Comparison of ENCODE assay signal across 9 mouse cellular contexts in genomic region chr4:152121183-152121505, GRCm38 (mm10). TPM values are rescaled to one million over a fixed set of nuclear protein-coding genes. Genes with fewer than 3 reads are reported as not detected.
A peak's percentile ranks its signal among the peaks of the same experiment; 100 is the strongest.
DNase-seq lines count a peak whose midpoint lies in the region; ATAC-seq lines count a peak whose summit lies in the region.
"Had no signal": no experiment of that assay in that cellular context is flagged by ENCODE, and none has a peak within 500 bp of the region (broad histone marks: within the 10 kb centered on the region; RNA-seq: fewer than 3 reads in every experiment).

No protein-coding gene starts in this region.

- WGBS in liver, embryonic 11.5 days: 3% methylated on average over 12 of the region's 12 CpGs
- WGBS in embryonic facial prominence, embryonic 13.5 days: 1% methylated on average over 12 of the region's 12 CpGs
- WGBS in hindbrain, embryonic 15.5 days: under 1% methylated on average over 12 of the region's 12 CpGs
- under 1% methylated on average over 12 of the region's 12 CpGs for WGBS in midbrain, embryonic 14.5 days

- ATAC-seq in liver, embryonic 11.5 days (replicated peaks; ENCODE audit: low FRiP score): no peak
- ATAC-seq in embryonic facial prominence, embryonic 13.5 days (ENCODE audit: insufficient number of reproducible peaks, insufficient read depth, low FRiP score, low TSS enrichment, low read depth): no peak
- no peak for ATAC-seq in hindbrain, embryonic 15.5 days (ENCODE audit: low FRiP score, low read depth)
- no peak for ATAC-seq in midbrain, embryonic 14.5 days (ENCODE audit: low FRiP score, low TSS enrichment)
- ATAC-seq: Patski had no signal

- H3K9me3 ChIP-seq in liver, embryonic 11.5 days (ENCODE audit: control insufficient read depth, low read length): no peaks in the 10 kb centered on the region
- no peaks in the 10 kb centered on the region for H3K9me3 ChIP-seq in embryonic facial prominence, embryonic 13.5 days
- no peaks in the 10 kb centered on the region for H3K9me3 ChIP-seq in hindbrain, embryonic 15.5 days
- no peaks in the 10 kb centered on the region for H3K9me3 ChIP-seq in midbrain, embryonic 14.5 days (ENCODE audit: control insufficient read depth, low read length)

- no peak overlapping the region for H3K27ac ChIP-seq in liver, embryonic 11.5 days (ENCODE audit: low read depth, low read length)
- no peak overlapping the region for H3K27ac ChIP-seq in embryonic facial prominence, embryonic 13.5 days
- H3K27ac ChIP-seq in hindbrain, embryonic 15.5 days (replicated peaks): no peak overlapping the region
- H3K27ac ChIP-seq in midbrain, embryonic 14.5 days (replicated peaks; ENCODE audit: low read depth, low read length): no peak overlapping the region

- H3K4me3 ChIP-seq in liver, embryonic 11.5 days (ENCODE audit: low read depth, low read length): peak overlapping the region; percentile 33
- peak overlapping the region; percentile 28 for H3K4me3 ChIP-seq in embryonic facial prominence, embryonic 13.5 days
- H3K4me3 ChIP-seq in hindbrain, embryonic 15.5 days: peak overlapping the region; percentile 2; the same call in 1 of the 2 replicates
- no peak overlapping the region for H3K4me3 ChIP-seq in midbrain, embryonic 14.5 days (replicated peaks; ENCODE audit: low read depth, low read length)
- H3K4me3 ChIP-seq: layer of hippocampus, adult 2 months had no signal

- peaks cover 99% of the 10 kb centered on the region for H3K27me3 ChIP-seq in liver, embryonic 11.5 days (replicated peaks; ENCODE audit: control insufficient read depth, insufficient read depth, low read length)
- H3K27me3 ChIP-seq in embryonic facial prominence, embryonic 13.5 days: peaks cover 100% of the 10 kb centered on the region
- H3K27me3 ChIP-seq in hindbrain, embryonic 15.5 days: peaks cover 95% of the 10 kb centered on the region
- H3K27me3 ChIP-seq in midbrain, embryonic 14.5 days (ENCODE audit: control insufficient read depth, insufficient read depth, low read length): peaks cover 95% of the 10 kb centered on the region
- H3K27me3 ChIP-seq: Patski had no signal

- peaks cover 28% of the 10 kb centered on the region for H3K4me1 ChIP-seq in liver, embryonic 11.5 days (replicated peaks; ENCODE audit: control insufficient read depth, insufficient read depth, low read length)
- peaks cover 35% of the 10 kb centered on the region for H3K4me1 ChIP-seq in embryonic facial prominence, embryonic 13.5 days
- peaks cover 36% of the 10 kb centered on the region for H3K4me1 ChIP-seq in hindbrain, embryonic 15.5 days (replicated peaks)
- H3K4me1 ChIP-seq in midbrain, embryonic 14.5 days (ENCODE audit: control insufficient read depth, insufficient read depth, low read length): peaks cover 15% of the 10 kb centered on the region; the same call in 1 of the 2 replicates

- no peak overlapping the region for H3K9ac ChIP-seq in liver, embryonic 11.5 days (ENCODE audit: low read depth, low read length)
- H3K9ac ChIP-seq in embryonic facial prominence, embryonic 13.5 days: no peak overlapping the region
- no peak overlapping the region for H3K9ac ChIP-seq in hindbrain, embryonic 15.5 days
- no peak overlapping the region for H3K9ac ChIP-seq in midbrain, embryonic 14.5 days (replicated peaks; ENCODE audit: low read length)

- peak overlapping the region; percentile 55 for H3K4me2 ChIP-seq in liver, embryonic 11.5 days
- peak overlapping the region; percentile 53 for H3K4me2 ChIP-seq in embryonic facial prominence, embryonic 13.5 days
- H3K4me2 ChIP-seq in hindbrain, embryonic 15.5 days: peak overlapping the region; percentile 38
- H3K4me2 ChIP-seq in midbrain, embryonic 14.5 days (ENCODE audit: low read length): peak overlapping the region; percentile 30

- no peaks in the 10 kb centered on the region for H3K36me3 ChIP-seq in liver, embryonic 11.5 days (ENCODE audit: control insufficient read depth, insufficient read depth, low read length)
- no peaks in the 10 kb centered on the region for H3K36me3 ChIP-seq in embryonic facial prominence, embryonic 13.5 days
- H3K36me3 ChIP-seq in hindbrain, embryonic 15.5 days: no peaks in the 10 kb centered on the region
- H3K36me3 ChIP-seq in midbrain, embryonic 14.5 days (ENCODE audit: control insufficient read depth, insufficient read depth, low read length): no peaks in the 10 kb centered on the region

- no peak for DNase-seq in liver, embryonic 11.5 days (ENCODE audit: low spot score)
- DNase-seq in liver: no peak
- DNase-seq in midbrain, embryonic 14.5 days: no peak
- no peak for DNase-seq in frontal cortex, postnatal 25 days (ENCODE audit: low spot score in 2 of 2)
- DNase-seq in spleen, postnatal 36 days (ENCODE audit: low spot score in 2 of 2): no peak

RNA-seq across cellular contexts. Expression of gene Tnfrsf25, which starts 5.4 kb away (rescaled TPM):
- polyA plus RNA-seq in liver, embryonic 11.5 days (2014; fragmentation: Nextera tagmentation; extraction: Ambion mirVana): 0.90 and 1.3 TPM in 2 replicates
- polyA plus RNA-seq in embryonic facial prominence, embryonic 13.5 days (2015; fragmentation: Nextera tagmentation; extraction: Ambion mirVana): 1.1 and 1.5 TPM in 2 replicates
- polyA plus RNA-seq in hindbrain, embryonic 15.5 days (2015; fragmentation: Nextera tagmentation; extraction: Ambion mirVana): 0.97 and 1.8 TPM in 2 replicates
- 0.54 and 1.2 TPM in 2 replicates for polyA plus RNA-seq in midbrain, embryonic 14.5 days (2014; fragmentation: Nextera tagmentation; extraction: Ambion mirVana)

RNA-seq across cellular contexts. Expression of gene Espn, which starts 31.0 kb away (rescaled TPM):
- 4.1 and 5.3 TPM in 2 replicates for polyA plus RNA-seq in liver, embryonic 11.5 days (2014; fragmentation: Nextera tagmentation; extraction: Ambion mirVana)
- 3.4 and 5.9 TPM in 2 replicates for polyA plus RNA-seq in embryonic facial prominence, embryonic 13.5 days (2015; fragmentation: Nextera tagmentation; extraction: Ambion mirVana)
- polyA plus RNA-seq in hindbrain, embryonic 15.5 days (2015; fragmentation: Nextera tagmentation; extraction: Ambion mirVana): 0.29 and 0.31 TPM in 2 replicates
- polyA plus RNA-seq in midbrain, embryonic 14.5 days (2014; fragmentation: Nextera tagmentation; extraction: Ambion mirVana): not detected in 2 replicates

RNA-seq across cellular contexts. Expression of gene Hes2, which starts 37.5 kb away (rescaled TPM):
- polyA plus RNA-seq in liver, embryonic 11.5 days (2014; fragmentation: Nextera tagmentation; extraction: Ambion mirVana): not detected in 2 replicates
- 0.10 TPM in 1 of 2 replicates, not detected in the other for polyA plus RNA-seq in embryonic facial prominence, embryonic 13.5 days (2015; fragmentation: Nextera tagmentation; extraction: Ambion mirVana)
- polyA plus RNA-seq in hindbrain, embryonic 15.5 days (2015; fragmentation: Nextera tagmentation; extraction: Ambion mirVana): not detected in 2 replicates
- not detected in 2 replicates for polyA plus RNA-seq in midbrain, embryonic 14.5 days (2014; fragmentation: Nextera tagmentation; extraction: Ambion mirVana)
- polyA plus RNA-seq: Patski had no signal

RNA-seq across cellular contexts. Expression of gene Plekhg5, which starts 48.8 kb away (rescaled TPM):
- 8.4 and 8.9 TPM in 2 replicates for polyA plus RNA-seq in liver, embryonic 11.5 days (2014; fragmentation: Nextera tagmentation; extraction: Ambion mirVana)
- 19.5 and 22.2 TPM in 2 replicates for polyA plus RNA-seq in embryonic facial prominence, embryonic 13.5 days (2015; fragmentation: Nextera tagmentation; extraction: Ambion mirVana)
- 11.7 and 13.5 TPM in 2 replicates for polyA plus RNA-seq in hindbrain, embryonic 15.5 days (2015; fragmentation: Nextera tagmentation; extraction: Ambion mirVana)
- polyA plus RNA-seq in midbrain, embryonic 14.5 days (2014; fragmentation: Nextera tagmentation; extraction: Ambion mirVana): 7.0 and 8.0 TPM in 2 replicates

RNA-seq across cellular contexts. Expression of gene Acot7, which starts 56.8 kb away (rescaled TPM):
- polyA plus RNA-seq in liver, embryonic 11.5 days (2014; fragmentation: Nextera tagmentation; extraction: Ambion mirVana): 50.0 and 51.1 TPM in 2 replicates
- polyA plus RNA-seq in embryonic facial prominence, embryonic 13.5 days (2015; fragmentation: Nextera tagmentation; extraction: Ambion mirVana): 48.5 and 54.1 TPM in 2 replicates
- 427 and 433 TPM in 2 replicates for polyA plus RNA-seq in hindbrain, embryonic 15.5 days (2015; fragmentation: Nextera tagmentation; extraction: Ambion mirVana)
- 276 and 368 TPM in 2 replicates for polyA plus RNA-seq in midbrain, embryonic 14.5 days (2014; fragmentation: Nextera tagmentation; extraction: Ambion mirVana)
